Mouse (Mus musculus): ENCODE data around the gene Col4a2. TPM values are rescaled to one million over a fixed set of nuclear protein-coding genes. Genes with fewer than 3 reads are reported as not detected.

Gene Col4a2
- polyA plus RNA-seq (2014; fragmentation: Nextera tagmentation; extraction: Ambion mirVana), result 41.6 and 46.4 TPM in 2 replicates

GRCm38 (mm10) chr8:11312349-11313175 lies at the start of gene Col4a2, which contains the start of gene Col4a1:
Gene Col4a2 (plus strand): TSS chr8:11312805.
Gene Col4a1 (minus strand): TSS chr8:11312826.
- WGBS, result under 1% methylated on average over 82 of the region's 87 CpGs
- DNase-seq (ENCODE audit: low spot score) (peak; percentile 55), ATAC-seq (ENCODE audit: low FRiP score) (peak; percentile 65)
- peak within 1 kb of the TSS; percentile 62 for H3K4me3 ChIP-seq (replicated peaks; ENCODE audit: low read length)
- peaks cover 74% of the 10 kb centered on the region for H3K27me3 ChIP-seq (ENCODE audit: control insufficient read depth, insufficient read depth, low read length)
- peak within 1 kb of the TSS; percentile 63 for H3K9ac ChIP-seq
- H3K27ac ChIP-seq, result peak within 1 kb of the TSS; percentile 40
- peaks cover 11% of the 10 kb centered on the region for H3K4me1 ChIP-seq (replicated peaks; ENCODE audit: control insufficient read depth, insufficient read depth, low read length)
- H3K36me3 ChIP-seq (replicated peaks; ENCODE audit: control insufficient read depth, insufficient read depth), result no peaks in the 10 kb centered on the region
- H3K9me3 ChIP-seq (ENCODE audit: control insufficient read depth, low read length), result no peaks in the 10 kb centered on the region
- peak within 1 kb of the TSS; percentile 97 for H3K4me2 ChIP-seq (replicated peaks)

- no peaks in the 10 kb centered on the region for H3K36me3 ChIP-seq (replicated peaks; ENCODE audit: control insufficient read depth, insufficient read depth)
- no peak overlapping the region for H3K9ac ChIP-seq
- no peak overlapping the region for H3K4me3 ChIP-seq (replicated peaks; ENCODE audit: low read length)
- WGBS, result 86% methylated on average over 6 of the region's 6 CpGs
- DNase-seq (ENCODE audit: low spot score) (no peak), ATAC-seq (ENCODE audit: low FRiP score) (no peak)
- no peak overlapping the region for H3K4me2 ChIP-seq (replicated peaks)
- H3K4me1 ChIP-seq (replicated peaks; ENCODE audit: control insufficient read depth, insufficient read depth, low read length), result no peaks in the 10 kb centered on the region
- no peaks in the 10 kb centered on the region for H3K9me3 ChIP-seq (ENCODE audit: control insufficient read depth, low read length)
- no peak overlapping the region for H3K27ac ChIP-seq
- no peaks in the 10 kb centered on the region for H3K27me3 ChIP-seq (ENCODE audit: control insufficient read depth, insufficient read depth, low read length)
These were observed 48.8 kb upstream of the Col4a2 start for GRCm38 (mm10) chr8:11263848-11264247.

- H3K9ac ChIP-seq, result no peak overlapping the region
- no peak overlapping the region for H3K27ac ChIP-seq
- no peaks in the 10 kb centered on the region for H3K27me3 ChIP-seq (ENCODE audit: control insufficient read depth, insufficient read depth, low read length)
- ATAC-seq (ENCODE audit: low FRiP score), result no peak
- H3K36me3 ChIP-seq (replicated peaks; ENCODE audit: control insufficient read depth, insufficient read depth), result no peaks in the 10 kb centered on the region
- WGBS, result 68% methylated on average over 3 of the region's 3 CpGs
- H3K4me2 ChIP-seq (replicated peaks), result no peak overlapping the region
- no peak for DNase-seq (ENCODE audit: low spot score)
- H3K9me3 ChIP-seq (ENCODE audit: control insufficient read depth, low read length), result no peaks in the 10 kb centered on the region
- no peak overlapping the region for H3K4me3 ChIP-seq (replicated peaks; ENCODE audit: low read length)
- H3K4me1 ChIP-seq (replicated peaks; ENCODE audit: control insufficient read depth, insufficient read depth, low read length), result no peaks in the 10 kb centered on the region
These were observed 46.6 kb upstream of the Col4a2 start for GRCm38 (mm10) chr8:11265971-11266370.

GRCm38 (mm10) chr8:11266471-11266870 lies 46.1 kb upstream of the Col4a2 start:
- Histone ChIP-seq H3K4me2 (replicated peaks) (no peak overlapping the region), H3K4me1 (replicated peaks; ENCODE audit: control insufficient read depth, insufficient read depth, low read length) (no peaks in the 10 kb centered on the region), H3K27ac (no peak overlapping the region), H3K36me3 (replicated peaks; ENCODE audit: control insufficient read depth, insufficient read depth) (no peaks in the 10 kb centered on the region), H3K27me3 (ENCODE audit: control insufficient read depth, insufficient read depth, low read length) (no peaks in the 10 kb centered on the region), H3K9ac (no peak overlapping the region), H3K9me3 (ENCODE audit: control insufficient read depth, low read length) (no peaks in the 10 kb centered on the region), H3K4me3 (replicated peaks; ENCODE audit: low read length) (no peak overlapping the region)
- ATAC-seq (ENCODE audit: low FRiP score) (no peak), DNase-seq (ENCODE audit: low spot score) (no peak)
- 91% methylated on average over 2 of the region's 2 CpGs for WGBS

- no peak overlapping the region for H3K4me2 ChIP-seq (replicated peaks)
- WGBS, result 79% methylated on average over 6 of the region's 6 CpGs
- ATAC-seq (ENCODE audit: low FRiP score), result no peak
- DNase-seq (ENCODE audit: low spot score), result no peak
- H3K27me3 ChIP-seq (ENCODE audit: control insufficient read depth, insufficient read depth, low read length), result no peaks in the 10 kb centered on the region
- H3K36me3 ChIP-seq (replicated peaks; ENCODE audit: control insufficient read depth, insufficient read depth), result no peaks in the 10 kb centered on the region
- no peak overlapping the region for H3K9ac ChIP-seq
- H3K4me3 ChIP-seq (replicated peaks; ENCODE audit: low read length), result no peak overlapping the region
- H3K9me3 ChIP-seq (ENCODE audit: control insufficient read depth, low read length), result no peaks in the 10 kb centered on the region
- H3K27ac ChIP-seq, result no peak overlapping the region
- no peaks in the 10 kb centered on the region for H3K4me1 ChIP-seq (replicated peaks; ENCODE audit: control insufficient read depth, insufficient read depth, low read length)
These were observed 43.9 kb upstream of the Col4a2 start for GRCm38 (mm10) chr8:11268753-11269152.

- Histone ChIP-seq H3K27me3 (ENCODE audit: control insufficient read depth, insufficient read depth, low read length) (no peaks in the 10 kb centered on the region), H3K36me3 (replicated peaks; ENCODE audit: control insufficient read depth, insufficient read depth) (no peaks in the 10 kb centered on the region), H3K27ac (no peak overlapping the region), H3K4me3 (replicated peaks; ENCODE audit: low read length) (no peak overlapping the region), H3K4me1 (replicated peaks; ENCODE audit: control insufficient read depth, insufficient read depth, low read length) (no peaks in the 10 kb centered on the region), H3K9ac (no peak overlapping the region), H3K4me2 (replicated peaks) (no peak overlapping the region), H3K9me3 (ENCODE audit: control insufficient read depth, low read length) (no peaks in the 10 kb centered on the region)
- 82% methylated on average over 6 of the region's 6 CpGs for WGBS
- DNase-seq (ENCODE audit: low spot score) (no peak), ATAC-seq (ENCODE audit: low FRiP score) (no peak)
These were observed 41.8 kb upstream of the Col4a2 start for GRCm38 (mm10) chr8:11270826-11271225.

GRCm38 (mm10) chr8:11272205-11272604 lies 40.4 kb upstream of the Col4a2 start:
- no peaks in the 10 kb centered on the region for H3K36me3 ChIP-seq (replicated peaks; ENCODE audit: control insufficient read depth, insufficient read depth)
- no peak for ATAC-seq (ENCODE audit: low FRiP score)
- H3K4me3 ChIP-seq (replicated peaks; ENCODE audit: low read length), result no peak overlapping the region
- 91% methylated on average over 6 of the region's 6 CpGs for WGBS
- no peaks in the 10 kb centered on the region for H3K27me3 ChIP-seq (ENCODE audit: control insufficient read depth, insufficient read depth, low read length)
- H3K9me3 ChIP-seq (ENCODE audit: control insufficient read depth, low read length), result no peaks in the 10 kb centered on the region
- no peak overlapping the region for H3K27ac ChIP-seq
- H3K9ac ChIP-seq, result no peak overlapping the region
- H3K4me1 ChIP-seq (replicated peaks; ENCODE audit: control insufficient read depth, insufficient read depth, low read length), result no peaks in the 10 kb centered on the region
- DNase-seq (ENCODE audit: low spot score), result no peak
- no peak overlapping the region for H3K4me2 ChIP-seq (replicated peaks)

- H3K9ac ChIP-seq, result no peak overlapping the region
- no peaks in the 10 kb centered on the region for H3K36me3 ChIP-seq (replicated peaks; ENCODE audit: control insufficient read depth, insufficient read depth)
- 88% methylated on average over 15 of the region's 15 CpGs for WGBS
- no peak overlapping the region for H3K27ac ChIP-seq
- H3K27me3 ChIP-seq (ENCODE audit: control insufficient read depth, insufficient read depth, low read length), result no peaks in the 10 kb centered on the region
- H3K4me2 ChIP-seq (replicated peaks), result no peak overlapping the region
- ATAC-seq (ENCODE audit: low FRiP score) (no peak), DNase-seq (ENCODE audit: low spot score) (no peak)
- H3K4me1 ChIP-seq (replicated peaks; ENCODE audit: control insufficient read depth, insufficient read depth, low read length), result peaks cover 5% of the 10 kb centered on the region; the same call in 1 of the 2 replicates
- H3K4me3 ChIP-seq (replicated peaks; ENCODE audit: low read length), result no peak overlapping the region
- no peaks in the 10 kb centered on the region for H3K9me3 ChIP-seq (ENCODE audit: control insufficient read depth, low read length)
These were observed 39.0 kb upstream of the Col4a2 start for GRCm38 (mm10) chr8:11273506-11274158.

- H3K27me3 ChIP-seq (ENCODE audit: control insufficient read depth, insufficient read depth, low read length), result no peaks in the 10 kb centered on the region
- DNase-seq (ENCODE audit: low spot score) (no peak), ATAC-seq (ENCODE audit: low FRiP score) (no peak)
- no peak overlapping the region for H3K4me3 ChIP-seq (replicated peaks; ENCODE audit: low read length)
- WGBS, result 76% methylated on average over 7 of the region's 7 CpGs
- H3K4me2 ChIP-seq (replicated peaks), result no peak overlapping the region
- H3K9me3 ChIP-seq (ENCODE audit: control insufficient read depth, low read length), result no peaks in the 10 kb centered on the region
- no peak overlapping the region for H3K9ac ChIP-seq
- no peak overlapping the region for H3K27ac ChIP-seq
- H3K36me3 ChIP-seq (replicated peaks; ENCODE audit: control insufficient read depth, insufficient read depth), result no peaks in the 10 kb centered on the region
- H3K4me1 ChIP-seq (replicated peaks; ENCODE audit: control insufficient read depth, insufficient read depth, low read length), result peaks cover 5% of the 10 kb centered on the region; the same call in 1 of the 2 replicates
These were observed 38.2 kb upstream of the Col4a2 start for GRCm38 (mm10) chr8:11274415-11274814.

All from hindbrain, embryonic 14.5 days (tissue).